Mouse (Mus musculus) ZHBTc4 (cell line): ENCODE data around the gene Tmem178.

Experiments
- DNase-seq: peaks from one replicate; pipeline ENCODE4 v3.0.0-alpha.2; 2011; ENCODE audit warnings: low read depth, low spot score

The Tmem178 gene

DNA sequence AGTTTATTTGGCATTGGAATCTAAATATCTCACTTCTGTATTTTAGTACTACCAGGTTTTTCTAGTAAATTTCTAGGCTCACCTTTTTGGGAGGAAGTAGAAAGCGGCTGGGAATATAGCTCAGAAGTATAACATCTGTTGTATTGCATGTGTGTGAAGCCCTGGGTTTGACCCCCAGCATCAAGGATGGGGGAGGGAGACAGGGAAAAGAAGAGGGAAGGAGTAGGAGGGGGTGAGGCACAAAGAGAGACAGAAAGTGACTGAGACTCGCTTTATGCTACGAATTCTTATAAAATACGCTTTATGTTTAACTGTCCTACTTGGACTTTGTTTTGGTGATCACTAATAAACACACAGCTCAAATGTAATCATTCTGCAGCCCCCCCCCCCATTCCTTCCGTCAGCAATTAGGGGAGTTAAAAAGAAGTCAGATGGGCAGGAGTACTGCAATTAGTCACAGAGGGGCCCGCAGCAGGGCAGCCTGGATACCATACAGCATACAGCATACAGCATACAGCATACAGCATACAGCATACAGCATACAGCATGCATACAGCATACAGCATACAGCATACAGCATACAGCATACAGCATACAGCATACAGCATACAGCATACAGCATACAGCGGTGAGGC is 103.6 kb downstream of the Tmem178 start:
- DNase-seq, result no peak
